13 mouse cellular contexts compared by ENCODE assay signal in the genomic region with DNA sequence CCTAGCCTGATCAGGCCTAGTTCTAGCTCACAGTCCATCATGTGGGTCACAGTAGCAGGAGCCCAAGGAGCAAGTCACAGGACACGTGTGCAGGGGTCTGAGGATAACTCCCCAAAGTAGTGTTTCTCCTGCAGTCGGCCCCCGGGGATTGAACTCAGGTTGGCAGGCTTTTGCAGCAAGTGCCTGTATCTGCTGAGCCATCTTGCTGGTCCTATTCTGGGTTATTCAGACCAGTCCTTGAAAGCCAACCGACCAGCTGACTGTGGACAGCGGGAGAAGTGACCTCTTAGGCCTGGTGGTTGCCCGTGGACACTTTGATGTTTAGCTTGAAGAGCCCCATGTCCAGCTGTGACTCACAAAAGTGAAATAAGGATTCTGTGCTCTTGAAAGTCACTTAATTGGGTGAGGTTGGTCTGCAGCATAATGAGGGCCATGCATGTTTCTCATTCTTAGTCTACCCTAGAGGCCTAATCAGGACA. TPM values are rescaled to one million over a fixed set of nuclear protein-coding genes. Genes with fewer than 3 reads are reported as not detected.
A peak's percentile ranks its signal among the peaks of the same experiment; 100 is the strongest.
DNase-seq lines count a peak whose midpoint lies in the region; ATAC-seq and TF ChIP-seq lines count a peak whose summit lies in the region.
"Had no signal": no experiment of that assay in that cellular context is flagged by ENCODE, and none has a peak within 500 bp of the region (broad histone marks: within the 10 kb centered on the region; RNA-seq: fewer than 3 reads in every experiment).

No protein-coding gene starts in this region.

- H3K27me3 ChIP-seq in forebrain, embryonic 12.5 days: no peaks in the 10 kb centered on the region
- H3K27me3 ChIP-seq in forebrain, embryonic 11.5 days (ENCODE audit: control insufficient read depth, insufficient read depth, low read length): no peaks in the 10 kb centered on the region
- H3K27me3 ChIP-seq in liver, postnatal 0 days (ENCODE audit: insufficient read depth, low read length): no peaks in the 10 kb centered on the region
- no peaks in the 10 kb centered on the region for H3K27me3 ChIP-seq in liver, embryonic 12.5 days (replicated peaks)
- no peaks in the 10 kb centered on the region for H3K27me3 ChIP-seq in limb, embryonic 11.5 days (ENCODE audit: control insufficient read depth, insufficient read depth, low read length)
- no peaks in the 10 kb centered on the region for H3K27me3 ChIP-seq in neural tube, embryonic 15.5 days (replicated peaks)
- H3K27me3 ChIP-seq: embryonic facial prominence, embryonic 15.5 days; heart, embryonic 13.5 days; hindbrain, embryonic 13.5 days; neural tube, embryonic 13.5 days had no signal

- H3K4me1 ChIP-seq in forebrain, embryonic 12.5 days: peaks cover 17% of the 10 kb centered on the region
- peaks cover 8% of the 10 kb centered on the region; the same call in 1 of the 2 replicates for H3K4me1 ChIP-seq in forebrain, embryonic 11.5 days (replicated peaks; ENCODE audit: control insufficient read depth, insufficient read depth, low read length)
- H3K4me1 ChIP-seq in liver, postnatal 0 days (ENCODE audit: insufficient read depth): peaks cover 17% of the 10 kb centered on the region
- peaks cover 23% of the 10 kb centered on the region for H3K4me1 ChIP-seq in liver, embryonic 12.5 days
- H3K4me1 ChIP-seq in limb, embryonic 11.5 days (ENCODE audit: control insufficient read depth, insufficient read depth, low read length): 0 out of 2 replicates have a peak, but pooled peaks cover 3% of the 10 kb centered on the region
- H3K4me1 ChIP-seq in neural tube, embryonic 15.5 days: peaks cover 11% of the 10 kb centered on the region; the same call in 1 of the 2 replicates

- whole genome bisulfite sequencing in forebrain, embryonic 12.5 days: 25% methylated on average over 6 of the region's 6 CpGs
- 27% methylated on average over 6 of the region's 6 CpGs for WGBS in forebrain, embryonic 11.5 days
- 76% methylated on average over 6 of the region's 6 CpGs for WGBS in liver, postnatal 0 days (ENCODE audit: insufficient replicate concordance)
- WGBS in liver, embryonic 12.5 days (ENCODE audit: insufficient replicate concordance): 70% methylated on average over 6 of the region's 6 CpGs
- 46% methylated on average over 6 of the region's 6 CpGs for WGBS in limb, embryonic 11.5 days
- WGBS in neural tube, embryonic 15.5 days: 48% methylated on average over 6 of the region's 6 CpGs

- H3K27ac ChIP-seq in forebrain, embryonic 12.5 days: peak overlapping the region; percentile 31; the same call in 1 of the 2 replicates
- H3K27ac ChIP-seq in forebrain, embryonic 11.5 days (ENCODE audit: low read depth, low read length): no peak overlapping the region
- H3K27ac ChIP-seq in liver, postnatal 0 days (ENCODE audit: low read depth): peak overlapping the region; percentile 93
- no peak overlapping the region for H3K27ac ChIP-seq in liver, embryonic 12.5 days
- H3K27ac ChIP-seq in limb, embryonic 11.5 days (replicated peaks; ENCODE audit: low read depth, low read length): no peak overlapping the region
- H3K27ac ChIP-seq in neural tube, embryonic 15.5 days (replicated peaks): no peak overlapping the region
- H3K27ac ChIP-seq: embryonic facial prominence, embryonic 15.5 days; hindbrain, embryonic 13.5 days; neural tube, embryonic 13.5 days had no signal

- TF ChIP-seq EP300 in liver, postnatal 0 days (IDR thresholded peaks at IDR 0.05; ENCODE audit: low read depth): no peak

- peaks cover 7% of the 10 kb centered on the region; the same call in 1 of the 2 replicates for H3K36me3 ChIP-seq in forebrain, embryonic 12.5 days (replicated peaks)
- H3K36me3 ChIP-seq in forebrain, embryonic 11.5 days (ENCODE audit: control insufficient read depth, insufficient read depth, low read length): no peaks in the 10 kb centered on the region
- H3K36me3 ChIP-seq in liver, postnatal 0 days (replicated peaks; ENCODE audit: insufficient read depth, low read length): no peaks in the 10 kb centered on the region
- no peaks in the 10 kb centered on the region for H3K36me3 ChIP-seq in liver, embryonic 12.5 days
- H3K36me3 ChIP-seq in limb, embryonic 11.5 days (ENCODE audit: control insufficient read depth, insufficient read depth, low read length): no peaks in the 10 kb centered on the region
- no peaks in the 10 kb centered on the region for H3K36me3 ChIP-seq in neural tube, embryonic 15.5 days
- H3K36me3 ChIP-seq: embryonic facial prominence, embryonic 15.5 days had no signal

- H3K4me2 ChIP-seq in forebrain, embryonic 12.5 days: no peak overlapping the region
- no peak overlapping the region for H3K4me2 ChIP-seq in forebrain, embryonic 11.5 days (ENCODE audit: low read depth, low read length, severe bottlenecking)
- H3K4me2 ChIP-seq in liver, postnatal 0 days (ENCODE audit: low read depth, low read length): peak overlapping the region; percentile 71; the same call in 1 of the 2 replicates
- no peak overlapping the region for H3K4me2 ChIP-seq in liver, embryonic 12.5 days
- no peak overlapping the region for H3K4me2 ChIP-seq in limb, embryonic 11.5 days (ENCODE audit: low read depth, severe bottlenecking)
- no peak overlapping the region for H3K4me2 ChIP-seq in neural tube, embryonic 15.5 days
- H3K4me2 ChIP-seq: embryonic facial prominence, embryonic 15.5 days had no signal

- no peak overlapping the region for H3K4me3 ChIP-seq in forebrain, embryonic 12.5 days (replicated peaks)
- H3K4me3 ChIP-seq in forebrain, embryonic 11.5 days (ENCODE audit: low read depth, low read length): no peak overlapping the region
- H3K4me3 ChIP-seq in liver, postnatal 0 days (ENCODE audit: low read depth, low read length): no peak overlapping the region
- H3K4me3 ChIP-seq in liver, embryonic 12.5 days: no peak overlapping the region
- no peak overlapping the region for H3K4me3 ChIP-seq in limb, embryonic 11.5 days (ENCODE audit: low read depth, low read length)
- H3K4me3 ChIP-seq in neural tube, embryonic 15.5 days (replicated peaks): no peak overlapping the region
- H3K4me3 ChIP-seq: embryonic facial prominence, embryonic 15.5 days; hindbrain, embryonic 13.5 days; neural tube, embryonic 13.5 days had no signal

- ATAC-seq in forebrain, embryonic 12.5 days (ENCODE audit: low FRiP score): no peak
- no peak for ATAC-seq in forebrain, embryonic 11.5 days (replicated peaks; ENCODE audit: low FRiP score)
- no peak for ATAC-seq in liver, postnatal 0 days
- ATAC-seq in liver, embryonic 12.5 days: no peak
- no peak for ATAC-seq in limb, embryonic 11.5 days (ENCODE audit: insufficient number of reproducible peaks, low FRiP score, low TSS enrichment, low read depth)
- ATAC-seq in neural tube, embryonic 15.5 days (ENCODE audit: low FRiP score): no peak

- no peak for DNase-seq in forebrain, embryonic 11.5 days (ENCODE audit: low spot score)
- DNase-seq in liver, postnatal 0 days: no peak
- peak; percentile 75 for DNase-seq in Muller cell, postnatal 12 days (ENCODE audit: inconsistent ontology term)
- peak; percentile 34 for DNase-seq in limb, embryonic 11.5 days (ENCODE audit: low spot score)
- DNase-seq in cerebellum, adult 9-11 months: no peak
- DNase-seq: cerebellum, adult 9-10 months had no signal

- H3K9me3 ChIP-seq in forebrain, embryonic 12.5 days: no peaks in the 10 kb centered on the region
- H3K9me3 ChIP-seq in forebrain, embryonic 11.5 days (ENCODE audit: control insufficient read depth, low read length): no peaks in the 10 kb centered on the region
- no peaks in the 10 kb centered on the region for H3K9me3 ChIP-seq in liver, postnatal 0 days (ENCODE audit: low read length)
- no peaks in the 10 kb centered on the region for H3K9me3 ChIP-seq in liver, embryonic 12.5 days (replicated peaks)
- no peaks in the 10 kb centered on the region for H3K9me3 ChIP-seq in limb, embryonic 11.5 days (ENCODE audit: control insufficient read depth, low read length)
- no peaks in the 10 kb centered on the region for H3K9me3 ChIP-seq in neural tube, embryonic 15.5 days (replicated peaks)
- H3K9me3 ChIP-seq: embryonic facial prominence, embryonic 15.5 days; heart, embryonic 13.5 days; hindbrain, embryonic 13.5 days; neural tube, embryonic 13.5 days had no signal

- TF ChIP-seq CTCF in liver, postnatal 0 days (IDR thresholded peaks at IDR 0.05; ENCODE audit: low read depth): no peak

- no peak overlapping the region for H3K9ac ChIP-seq in forebrain, embryonic 12.5 days
- no peak overlapping the region for H3K9ac ChIP-seq in forebrain, embryonic 11.5 days (ENCODE audit: low read length)
- H3K9ac ChIP-seq in liver, postnatal 0 days (replicated peaks): no peak overlapping the region
- H3K9ac ChIP-seq in liver, embryonic 12.5 days: no peak overlapping the region
- no peak overlapping the region for H3K9ac ChIP-seq in limb, embryonic 11.5 days (ENCODE audit: low read length)
- H3K9ac ChIP-seq in neural tube, embryonic 15.5 days (replicated peaks): no peak overlapping the region
- H3K9ac ChIP-seq: embryonic facial prominence, embryonic 15.5 days; hindbrain, embryonic 13.5 days; neural tube, embryonic 13.5 days had no signal

RNA-seq across cellular contexts. Expression of gene Snx10, which starts 20.0 kb away (rescaled TPM):
- 39.8 and 40.2 TPM in 2 replicates for polyA plus RNA-seq in forebrain, embryonic 12.5 days (2016; fragmentation: Nextera tagmentation; extraction: Ambion mirVana)
- polyA plus RNA-seq in forebrain, embryonic 11.5 days (2014; fragmentation: Nextera tagmentation; extraction: Ambion mirVana): 40.1 and 41.4 TPM in 2 replicates
- 15.3 and 17.7 TPM in 2 replicates for polyA plus RNA-seq in liver, postnatal 0 days (2015; fragmentation: Nextera tagmentation; extraction: Ambion mirVana)
- 5.2 and 5.4 TPM in 2 replicates for polyA plus RNA-seq in liver, embryonic 12.5 days (2016; fragmentation: Nextera tagmentation; extraction: Ambion mirVana)
- 16.8 and 19.1 TPM in 2 replicates for polyA plus RNA-seq in limb, embryonic 11.5 days (2014; fragmentation: Nextera tagmentation; extraction: Ambion mirVana)
- polyA plus RNA-seq in neural tube, embryonic 15.5 days (2015; fragmentation: Nextera tagmentation; extraction: Ambion mirVana): 55.6 and 63.4 TPM in 2 replicates

Comparison
In these comparisons a context has a peak if more than half of its experiments do, and no peak if none do; other contexts are left out.
1. H3K27ac ChIP-seq: peak in forebrain, embryonic 12.5 days (single experiment) and liver, postnatal 0 days (single experiment); none in forebrain, embryonic 11.5 days (single experiment), liver, embryonic 12.5 days (single experiment), limb, embryonic 11.5 days (single experiment) and neural tube, embryonic 15.5 days (single experiment).
2. DNase-seq: peak in Muller cell, postnatal 12 days (single experiment) and limb, embryonic 11.5 days (single experiment); none in forebrain, embryonic 11.5 days (single experiment), liver, postnatal 0 days (single experiment) and cerebellum, adult 9-11 months (single experiment).